Mouse (Mus musculus): ENCODE results near the gene Thbs4. TPM values are rescaled to one million over a fixed set of nuclear protein-coding genes. Genes with fewer than 3 reads are reported as not detected.

Gene Thbs4
- total RNA-seq, 4 experiments from 2014 or later: 16.2 to 32.8 (median 25.5) TPM

DNA sequence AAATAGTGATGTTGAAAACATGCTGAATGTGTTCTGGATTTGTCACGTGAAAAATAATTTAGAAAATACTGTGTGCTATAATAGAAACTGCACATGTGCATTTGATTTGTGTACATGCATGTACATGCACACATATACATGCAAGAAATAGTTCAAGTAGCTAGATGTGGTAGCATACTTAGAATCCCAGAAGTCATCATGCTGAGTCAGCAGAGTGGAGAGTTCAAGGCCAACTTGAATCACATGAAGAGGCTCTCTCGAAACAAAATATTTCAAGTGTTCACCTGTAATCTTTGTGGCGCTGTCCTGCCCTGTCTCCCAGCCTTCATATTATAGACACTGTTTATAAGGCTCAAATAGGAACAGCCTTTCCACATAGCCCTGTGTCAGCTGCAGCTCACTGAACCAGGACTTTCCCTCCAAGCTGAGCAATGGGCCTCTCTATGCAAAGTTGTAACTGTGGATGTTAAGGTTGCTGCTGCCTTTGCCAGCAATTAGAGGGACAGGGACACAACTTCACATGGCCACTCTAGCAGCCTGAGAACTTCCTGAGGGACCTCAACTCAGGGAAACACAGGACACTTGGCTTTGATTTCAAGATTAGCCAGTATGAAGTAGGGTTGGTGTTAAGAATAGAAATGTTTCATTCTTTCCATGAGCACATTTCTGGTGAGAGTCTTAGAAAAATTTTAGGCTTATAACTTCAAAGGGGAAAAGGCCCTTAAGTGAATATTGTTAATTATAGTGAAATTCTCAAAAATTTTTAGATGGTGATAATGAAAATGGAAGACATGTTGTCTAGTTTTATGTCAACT, 76.6 kb downstream of the Thbs4 start:
- DNase-seq (ENCODE audit: low spot score in 2 of 2): no peak

- no peak for DNase-seq (ENCODE audit: low spot score in 2 of 2)
Measured at GRCm38 (mm10) chr13:92712619-92713018, 82.0 kb downstream of the Thbs4 start.

DNA sequence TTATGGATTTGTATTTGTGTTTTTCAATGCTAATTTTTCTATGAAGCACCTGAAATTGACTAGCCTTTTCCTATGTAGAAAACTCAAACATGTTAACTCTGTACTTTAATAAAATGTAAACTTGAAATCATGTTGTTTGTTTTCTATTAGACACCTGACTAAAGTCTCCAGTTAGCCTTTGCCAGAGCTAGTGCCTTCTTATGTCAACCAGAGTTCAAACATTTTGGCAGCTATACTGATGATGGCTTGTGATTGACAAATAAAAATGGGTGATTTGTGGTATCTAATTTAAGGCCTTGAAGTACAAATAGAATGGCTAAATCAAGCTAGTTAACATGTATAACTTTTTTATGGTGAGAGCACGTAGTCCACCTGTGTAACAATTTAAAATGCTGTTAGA, 82.8 kb downstream of the Thbs4 start:
- no peak for DNase-seq (ENCODE audit: low spot score in 2 of 2)

DNA sequence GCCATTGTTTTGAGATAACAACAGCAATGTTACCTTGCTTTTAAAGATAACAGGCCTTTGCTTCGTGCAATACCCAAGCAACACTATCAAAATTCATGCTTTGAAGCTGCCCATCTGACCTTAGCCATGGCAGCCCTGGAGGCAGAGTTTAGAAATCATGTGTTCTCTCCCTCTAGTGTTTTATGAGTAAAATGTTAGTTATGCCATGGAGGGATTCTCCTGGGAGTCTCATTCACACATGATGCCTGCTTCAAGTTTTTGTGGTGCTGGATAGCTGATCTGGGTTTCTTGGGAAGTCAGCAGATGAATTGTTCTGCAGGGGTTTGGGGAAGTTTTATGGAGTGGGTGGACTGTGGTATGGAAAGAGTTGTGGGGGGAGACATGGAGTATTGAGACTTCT, 84.3 kb downstream of the Thbs4 start:
- no peak for DNase-seq (ENCODE audit: low spot score in 2 of 2)

GRCm38 (mm10) chr13:92709535-92709934, 85.1 kb downstream of the Thbs4 start:
- DNase-seq (ENCODE audit: low spot score in 2 of 2): no peak

DNA sequence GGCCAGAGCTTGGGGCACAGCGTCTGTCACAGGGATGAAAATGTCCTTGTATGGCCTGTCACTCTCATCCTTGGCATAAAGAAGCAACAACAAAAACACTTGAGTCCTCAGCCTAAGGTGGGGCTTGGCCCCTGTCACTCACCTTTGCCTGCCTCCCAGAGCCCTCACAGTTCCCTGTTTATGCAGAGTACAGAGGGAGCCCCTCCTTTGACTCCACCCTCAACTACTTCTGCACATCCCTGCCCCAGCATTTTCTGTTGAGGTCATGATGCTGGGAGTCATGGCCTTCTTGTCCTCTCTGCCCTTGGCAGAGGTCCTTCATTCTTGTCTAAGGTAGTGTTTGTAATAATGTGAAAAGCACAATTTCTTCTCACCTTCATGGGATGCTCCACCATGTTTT, 86.2 kb downstream of the Thbs4 start:
- no peak for DNase-seq (ENCODE audit: low spot score in 2 of 2)

DNA sequence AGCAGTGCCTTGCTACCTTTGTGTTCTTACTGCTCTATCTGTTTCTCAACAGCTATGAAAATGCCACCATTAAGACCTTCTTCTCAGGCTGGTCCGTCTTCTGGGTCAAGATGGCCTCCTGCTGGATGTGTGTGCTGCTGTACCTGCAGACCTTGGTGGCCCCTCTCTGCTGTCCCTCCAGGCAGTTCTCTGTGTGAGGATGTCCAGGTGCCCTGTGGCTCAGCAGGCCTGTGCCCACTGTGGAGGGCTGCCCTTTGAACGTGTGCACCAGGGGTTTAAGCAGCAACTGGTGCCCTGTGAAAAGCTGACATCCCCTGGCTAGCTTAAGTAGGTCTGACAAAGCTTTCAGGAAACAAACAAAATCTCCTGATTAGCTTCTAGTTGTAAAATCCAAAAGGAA, 86.7 kb downstream of the Thbs4 start:
- DNase-seq (ENCODE audit: low spot score in 2 of 2): no peak

- DNase-seq (ENCODE audit: low spot score in 2 of 2): no peak
Measured at GRCm38 (mm10) chr13:92706342-92707061, 88.1 kb downstream of the Thbs4 start.

DNA sequence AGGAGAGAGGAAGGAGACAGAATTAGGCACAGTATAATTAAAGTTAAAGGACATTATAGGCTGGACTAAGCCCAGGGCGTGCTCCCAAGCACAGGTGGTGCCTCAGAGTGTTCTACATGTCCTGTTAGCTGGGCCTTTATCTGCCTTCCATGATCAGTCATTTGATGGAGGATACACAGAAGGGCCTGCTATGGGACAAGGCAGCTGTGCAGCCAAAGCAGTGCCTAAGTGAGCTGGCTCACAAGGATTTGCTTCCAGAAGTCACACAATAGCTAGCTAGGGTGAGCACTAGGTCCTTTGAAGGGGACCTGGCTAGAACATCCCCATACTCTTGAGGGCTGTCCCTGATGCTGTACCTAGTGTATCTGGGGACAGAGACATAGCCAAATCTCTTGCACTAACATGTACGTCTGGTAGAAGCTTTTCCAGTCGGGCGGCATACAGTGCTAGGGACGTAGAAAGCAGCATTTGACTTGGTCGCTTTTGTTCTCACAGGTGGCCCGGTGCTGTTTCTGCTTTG, 89.5 kb downstream of the Thbs4 start:
- no peak for DNase-seq (ENCODE audit: low spot score in 2 of 2)

GRCm38 (mm10) chr13:92704189-92704588, 90.4 kb downstream of the Thbs4 start:
- DNase-seq (ENCODE audit: low spot score in 2 of 2): no peak

DNA sequence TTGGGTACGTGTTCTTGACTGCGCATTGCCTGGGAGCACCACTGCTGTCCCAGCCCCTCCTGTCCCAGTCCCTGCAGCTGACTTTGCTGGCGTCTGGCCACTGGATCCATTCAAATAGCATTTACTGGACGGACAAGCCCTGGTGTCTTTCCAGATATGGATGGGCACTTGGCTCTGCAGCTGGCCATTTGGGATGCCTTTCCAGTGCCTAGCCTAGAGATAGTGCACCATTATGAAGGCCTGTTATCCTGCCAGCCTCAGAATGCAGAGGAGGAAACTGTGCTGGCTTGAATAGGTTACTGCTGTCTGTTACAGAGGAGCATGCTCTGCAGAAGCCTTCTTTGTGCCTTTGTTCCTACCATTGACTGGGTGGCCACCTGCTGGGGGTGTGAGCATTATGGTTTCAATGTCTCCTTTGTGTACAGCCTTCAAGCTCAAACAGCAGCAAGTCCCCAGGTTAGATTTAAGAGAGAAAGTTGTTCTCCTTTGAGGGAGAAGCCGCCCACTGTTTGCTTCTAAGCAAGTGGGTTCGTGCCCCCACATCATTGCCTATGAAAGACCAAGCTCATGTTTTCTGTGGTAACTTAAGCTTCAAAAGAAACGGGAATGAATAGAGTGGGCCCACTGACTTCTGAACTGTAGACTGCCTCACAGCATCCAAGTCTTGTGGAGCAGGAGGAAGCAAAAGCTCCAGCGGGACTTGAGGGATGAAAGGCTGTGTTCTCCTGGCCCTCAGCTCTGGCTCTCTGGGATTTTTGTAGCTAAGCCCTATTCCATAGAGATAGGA, 91.2 kb downstream of the Thbs4 start:
- DNase-seq (ENCODE audit: low spot score in 2 of 2): peak; percentile 77 to 85

GRCm38 (mm10) chr13:92702035-92702434, 92.6 kb downstream of the Thbs4 start:
- no peak for DNase-seq (ENCODE audit: low spot score in 2 of 2)

Other genes with a start within 250 kb of the Thbs4 start
- gene Spz1, start 218.6 kb downstream of the Thbs4 start, total RNA-seq (2022): not detected
- gene Serinc5, start 183.7 kb downstream of the Thbs4 start, total RNA-seq (2022): 10 to 100 TPM; 64.2 to 73.9 (median 70.0) TPM
- 10 to 100 TPM; 28.4 to 37.1 (median 35.2) TPM for gene Mtx3, start 49.9 kb upstream of the Thbs4 start, total RNA-seq (2022)